Mouse (Mus musculus) heart, adult 11 months (tissue): Measurements from ENCODE around the gene Prnd.

ENCODE experiments used
- DNase-seq: peaks from one replicate; pipeline ENCODE4 v3.0.0; 2022

Prnd gene

DNA sequence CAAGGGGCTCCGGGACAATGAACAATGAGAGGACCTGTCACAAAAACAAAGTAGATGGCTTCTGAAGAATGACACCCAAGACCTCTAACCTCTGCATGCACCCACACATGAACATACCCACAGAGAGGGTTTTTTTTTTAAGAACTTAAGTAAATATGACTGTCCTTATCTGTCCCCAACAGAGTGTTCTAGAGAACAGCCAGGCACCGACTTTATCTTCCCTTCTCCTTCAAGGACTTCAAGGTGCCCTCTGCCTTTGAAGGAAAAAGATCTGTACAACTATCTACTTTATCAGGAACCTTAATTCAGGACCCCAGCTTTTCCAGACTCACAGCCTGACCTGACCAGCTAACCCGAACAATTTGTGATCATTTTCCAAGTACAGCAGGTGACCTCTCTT lies 10.2 kb upstream of the Prnd start:
- DNase-seq: no peak

DNA sequence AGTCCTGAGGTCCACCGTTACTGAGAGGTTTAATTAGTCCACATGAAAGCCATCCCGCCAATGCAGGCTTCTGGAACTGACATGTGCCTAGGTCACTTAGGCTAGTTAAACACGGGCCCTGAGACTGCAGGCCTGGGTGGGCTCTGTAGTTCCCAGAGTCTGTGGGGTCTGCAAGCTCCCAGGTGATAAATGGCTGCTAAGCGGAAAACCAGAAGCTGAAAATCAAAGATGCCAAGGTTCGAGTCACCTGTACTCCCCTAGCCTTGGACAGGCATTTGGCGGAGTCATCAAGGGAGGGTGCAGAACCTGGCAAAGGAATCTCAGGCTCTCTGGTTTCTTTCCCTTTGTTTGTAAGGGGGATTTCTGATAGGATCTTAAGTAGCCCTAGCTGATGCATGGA lies 9.2 kb upstream of the Prnd start:
- DNase-seq: peak; percentile 73

GRCm38 (mm10) chr2:131944370-131944769 lies 6.3 kb upstream of the Prnd start:
- no peak for DNase-seq

DNA sequence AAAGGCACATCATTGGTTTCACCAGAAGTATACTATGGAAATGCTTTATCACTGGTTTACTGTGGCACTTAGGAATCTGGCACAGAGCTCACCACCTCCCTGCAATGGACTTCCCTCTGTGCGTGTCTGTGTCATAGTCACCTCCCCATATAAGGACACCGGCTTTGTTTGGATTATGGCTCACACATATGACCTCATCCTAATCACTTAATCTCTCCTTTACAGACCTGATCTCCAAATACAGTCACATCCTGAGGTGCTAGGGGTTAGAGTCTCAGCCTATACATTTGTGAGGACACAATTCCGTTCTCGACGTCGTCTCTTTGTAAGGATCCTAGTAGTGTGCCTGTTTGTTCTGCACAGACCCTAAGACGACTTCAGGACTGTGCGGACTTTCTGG lies 5.4 kb upstream of the Prnd start:
- peak; percentile 53 for DNase-seq

GRCm38 (mm10) chr2:131945765-131946164 lies 4.9 kb upstream of the Prnd start:
- peak; percentile 42 for DNase-seq

DNA sequence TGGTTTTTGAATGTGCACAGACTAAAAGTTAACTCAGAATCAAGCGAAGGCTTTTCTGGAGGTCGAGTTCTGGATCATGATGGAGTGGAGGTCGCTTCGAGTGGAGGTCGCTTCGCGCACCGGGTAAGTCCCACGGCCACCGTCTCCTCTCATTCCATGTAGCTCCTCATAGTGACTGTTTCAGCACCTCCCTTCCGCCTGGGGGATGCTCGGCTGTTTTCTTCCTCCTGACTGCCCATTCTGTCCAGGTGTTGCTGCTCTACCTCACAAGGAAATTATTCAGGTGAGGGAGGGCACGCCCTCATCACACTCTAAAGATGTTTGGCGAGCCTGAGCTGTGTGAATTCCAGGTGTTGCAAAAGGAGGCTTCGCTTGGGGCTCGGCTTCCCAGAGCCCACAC lies 4.3 kb upstream of the Prnd start:
- DNase-seq: peak; percentile 81

- peak; percentile 72 for DNase-seq
Observed at GRCm38 (mm10) chr2:131948156-131948555, 2.5 kb upstream of the Prnd start.

DNA sequence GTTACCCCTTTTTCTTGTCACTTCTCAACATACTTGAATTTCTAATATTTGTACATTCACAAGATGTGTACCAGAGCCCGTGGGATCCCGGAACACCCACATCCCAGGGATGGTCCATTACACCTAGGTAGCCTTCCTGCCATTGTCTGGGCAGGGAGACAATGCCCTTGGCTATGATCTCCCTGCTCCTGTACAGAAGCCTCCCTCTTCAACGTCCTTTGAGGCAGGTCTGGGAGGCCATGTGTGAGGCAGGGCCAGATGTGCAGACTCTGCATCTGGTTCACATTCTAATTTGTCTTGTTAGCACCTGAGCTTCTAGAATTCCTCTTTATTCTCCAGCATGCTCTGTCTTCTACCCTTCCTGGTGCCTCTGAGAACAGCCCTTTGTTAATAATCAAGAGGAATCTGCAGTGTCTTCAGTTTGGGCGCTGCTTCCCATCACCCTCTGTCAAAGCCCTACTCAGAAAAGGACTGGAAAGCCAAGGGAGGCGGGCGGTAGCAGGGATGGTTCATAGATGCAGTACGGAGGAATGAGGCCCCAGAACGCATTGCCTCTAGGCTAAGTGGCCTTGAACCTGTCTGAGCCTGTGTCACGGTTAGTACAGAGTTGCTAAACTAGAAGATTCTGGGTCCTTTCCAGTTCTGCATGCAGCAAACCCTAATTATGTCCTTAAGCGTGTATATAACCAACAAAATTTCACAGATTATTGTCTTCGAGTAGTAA lies 1.6 kb upstream of the Prnd start:
- peak; percentile 71 for DNase-seq

DNA sequence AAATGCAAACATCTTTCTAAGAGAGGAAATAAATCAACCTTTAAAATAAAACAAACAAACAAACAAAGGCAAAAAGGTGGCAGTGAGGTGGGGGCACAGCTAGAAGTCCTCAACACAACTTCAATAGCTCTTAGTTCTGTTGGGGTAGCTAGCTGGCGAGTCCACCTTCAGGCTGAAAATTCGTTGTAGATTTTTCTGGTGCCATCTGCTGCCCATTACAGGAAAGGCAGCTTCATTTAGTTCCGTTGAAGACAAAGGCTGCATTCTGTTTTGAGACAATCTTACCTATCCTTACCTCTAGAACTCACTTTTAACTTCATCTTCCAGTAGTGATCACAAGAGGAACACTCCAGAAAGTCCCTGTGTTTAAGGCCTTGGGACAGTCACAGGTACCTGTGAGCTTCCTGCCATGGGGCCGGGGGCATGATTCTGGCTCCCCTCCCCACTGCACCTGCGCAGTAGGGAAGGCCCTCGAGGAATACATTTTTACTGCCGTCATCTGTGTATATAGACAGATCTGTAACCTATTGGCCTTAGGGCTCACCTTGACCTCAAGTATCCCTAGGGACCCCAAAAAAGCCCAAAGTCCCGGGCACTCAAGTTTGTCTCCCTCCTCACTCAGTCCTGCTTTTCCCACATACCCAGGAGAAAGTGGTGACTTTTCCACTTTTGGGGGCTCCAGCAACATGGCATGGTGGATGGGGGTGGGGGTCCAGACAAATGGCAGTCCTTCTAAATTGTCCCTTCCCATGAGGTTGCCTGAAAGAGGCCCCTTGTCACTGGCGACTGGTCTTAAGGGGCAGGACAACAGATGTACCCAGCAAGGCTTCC lies 679 bp upstream of the Prnd start:
- peak; percentile 88 for DNase-seq

DNA sequence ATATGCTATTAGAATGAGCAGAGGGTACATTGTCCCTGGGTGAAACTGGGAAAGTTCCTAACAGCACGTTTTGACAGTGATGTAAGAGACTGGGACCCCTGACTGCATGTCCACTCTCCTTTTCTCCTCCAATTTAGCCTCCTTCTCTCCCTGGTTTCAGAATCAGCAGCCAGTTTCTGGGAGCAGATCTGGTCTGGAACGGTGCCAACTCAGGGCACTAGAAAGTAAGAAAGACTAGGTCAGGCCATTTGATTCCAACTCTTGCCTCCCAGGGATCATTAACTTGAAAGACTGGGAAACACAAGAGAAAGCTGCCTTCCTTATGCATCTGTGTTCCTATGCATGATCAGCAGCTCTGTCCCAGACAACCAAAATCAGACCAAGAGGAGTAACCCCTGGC lies 1.8 kb downstream of the Prnd start:
- peak; percentile 73 for DNase-seq

GRCm38 (mm10) chr2:131952961-131953538 lies 2.4 kb downstream of the Prnd start:
- peak; percentile 90 for DNase-seq

DNA sequence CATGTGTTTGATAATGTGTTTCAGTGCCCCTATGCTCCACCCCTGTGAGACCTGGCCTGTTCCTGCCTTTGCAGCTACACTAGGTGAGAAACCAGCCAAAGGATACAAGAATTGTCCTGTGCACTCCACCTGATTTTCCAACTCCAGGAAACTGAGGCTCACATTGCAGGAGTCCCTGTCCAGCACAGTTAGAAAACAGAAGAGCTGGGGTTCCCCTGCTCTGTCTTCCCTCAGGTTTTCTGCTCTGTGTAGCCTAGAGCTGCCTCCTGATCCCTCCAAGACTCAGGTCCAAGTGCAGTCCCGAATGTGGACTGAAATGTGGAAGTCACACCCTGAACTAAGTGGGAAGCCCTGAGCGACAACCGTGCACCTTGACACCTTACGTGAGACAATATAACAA lies 3.0 kb downstream of the Prnd start:
- peak; percentile 77 for DNase-seq

DNA sequence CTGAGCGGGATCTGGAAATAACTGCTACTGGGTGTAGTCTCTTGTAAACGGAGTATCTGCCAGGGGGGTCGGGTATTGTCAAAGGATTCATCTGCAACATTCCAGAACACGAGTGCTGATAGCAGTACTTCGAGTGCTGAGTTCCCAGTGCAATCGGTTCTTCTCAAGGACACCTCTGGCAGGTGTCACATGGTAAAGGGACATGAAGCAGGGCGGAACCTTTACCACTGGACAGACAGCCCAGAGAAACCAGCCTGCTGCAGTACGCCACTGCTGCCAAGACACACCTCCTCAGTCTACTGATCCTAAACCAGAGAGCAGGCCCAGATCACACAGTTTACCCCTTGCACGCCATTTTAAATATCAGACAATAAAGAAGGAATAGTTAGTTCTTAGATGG lies 4.2 kb downstream of the Prnd start:
- DNase-seq: peak; percentile 97

DNA sequence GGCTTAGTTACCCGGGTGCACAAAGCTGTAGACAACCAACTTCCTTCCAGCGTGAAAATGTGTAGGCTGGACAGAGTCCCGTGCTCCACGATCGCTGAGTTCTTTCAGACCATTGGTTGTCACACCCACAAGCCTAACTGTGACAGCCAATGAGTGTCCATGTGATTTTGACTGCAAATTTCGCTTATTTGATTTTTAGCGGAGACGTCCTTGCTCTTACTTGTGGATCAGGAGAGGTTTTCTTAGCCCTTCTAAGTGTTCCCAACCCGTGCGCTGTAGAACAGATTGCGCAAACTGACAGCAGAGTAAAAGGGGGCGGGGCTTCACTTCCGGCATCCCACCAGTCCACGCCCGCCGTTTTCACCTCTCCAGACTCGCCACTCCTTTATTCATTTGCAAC lies 4.6 kb downstream of the Prnd start:
- peak; percentile 91 for DNase-seq

DNA sequence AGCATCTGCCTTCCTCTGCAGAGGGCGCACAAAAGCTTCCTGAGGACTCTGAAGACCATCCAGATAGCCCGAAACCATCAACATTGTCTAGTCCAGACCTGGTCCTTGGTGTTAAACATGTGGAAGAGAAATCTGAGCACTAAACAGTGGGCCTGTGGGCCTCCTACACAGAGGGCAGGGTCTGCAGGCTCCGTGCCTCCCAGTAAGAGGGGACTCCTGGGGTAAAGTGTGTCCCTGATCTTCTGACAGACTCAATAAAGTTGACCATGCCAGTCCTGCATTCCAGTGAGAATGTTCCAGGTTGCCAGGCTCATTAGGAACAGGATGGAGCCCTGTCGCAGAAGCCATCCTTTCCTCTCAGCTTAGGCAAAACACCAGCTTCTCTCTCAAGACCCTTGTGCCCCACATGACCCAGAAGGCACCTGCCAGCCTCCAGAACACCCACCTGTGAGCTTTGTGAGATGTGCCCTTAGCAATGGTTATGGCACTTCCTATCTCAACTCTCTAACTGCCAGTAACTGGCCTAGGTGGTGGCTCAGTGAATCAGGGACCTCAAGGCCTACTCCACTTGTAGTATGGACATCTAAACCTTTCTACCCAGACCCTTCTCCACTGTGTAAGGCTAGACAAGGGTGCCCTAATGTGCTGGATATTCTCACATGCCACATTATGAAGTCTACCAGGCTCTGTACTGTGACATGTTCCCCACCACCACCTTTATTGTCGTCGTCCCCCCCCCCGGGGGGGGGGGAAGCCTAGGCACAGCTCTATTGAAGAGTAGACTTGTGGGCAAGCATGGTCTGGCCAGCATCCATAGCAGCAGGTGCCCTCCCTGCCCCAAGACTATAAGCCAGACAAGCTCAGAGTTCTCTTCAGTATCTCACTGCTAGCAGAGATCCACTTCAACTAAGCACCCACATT lies 5.9 kb downstream of the Prnd start:
- peak; percentile 74 for DNase-seq

- DNase-seq: peak; percentile 97
Observed at GRCm38 (mm10) chr2:131957731-131958222, 7.1 kb downstream of the Prnd start.

- peak; percentile 83 for DNase-seq
Observed at GRCm38 (mm10) chr2:131961671-131962070, 11.0 kb downstream of the Prnd start.

- DNase-seq: peak; percentile 55
Observed at GRCm38 (mm10) chr2:131970597-131970996, 19.9 kb downstream of the Prnd start.

GRCm38 (mm10) chr2:131971098-131971497 lies 20.4 kb downstream of the Prnd start:
- no peak for DNase-seq

- peak; percentile 71 for DNase-seq
Observed at GRCm38 (mm10) chr2:131976663-131977062, 26.0 kb downstream of the Prnd start.

DNA sequence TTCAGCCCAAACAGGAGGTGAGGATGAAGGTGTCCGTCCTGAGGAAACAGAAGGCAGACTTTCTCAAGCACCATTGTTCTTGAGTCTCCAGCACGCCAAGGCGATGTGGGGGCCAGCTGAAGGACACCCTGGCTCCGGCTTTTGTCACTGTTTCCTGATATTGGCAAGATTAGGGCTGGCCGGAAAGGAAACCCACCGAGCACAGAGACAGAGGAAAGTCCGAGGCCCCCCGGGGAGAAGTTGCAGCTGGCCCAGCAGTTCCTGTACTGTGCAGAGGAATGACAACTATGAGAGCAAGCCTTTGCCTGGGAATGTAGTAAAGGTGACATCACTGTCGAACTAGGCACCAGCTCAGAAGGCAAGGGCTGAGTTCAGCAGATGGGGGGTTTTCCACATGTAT lies 30.2 kb downstream of the Prnd start:
- DNase-seq: peak; percentile 98

DNA sequence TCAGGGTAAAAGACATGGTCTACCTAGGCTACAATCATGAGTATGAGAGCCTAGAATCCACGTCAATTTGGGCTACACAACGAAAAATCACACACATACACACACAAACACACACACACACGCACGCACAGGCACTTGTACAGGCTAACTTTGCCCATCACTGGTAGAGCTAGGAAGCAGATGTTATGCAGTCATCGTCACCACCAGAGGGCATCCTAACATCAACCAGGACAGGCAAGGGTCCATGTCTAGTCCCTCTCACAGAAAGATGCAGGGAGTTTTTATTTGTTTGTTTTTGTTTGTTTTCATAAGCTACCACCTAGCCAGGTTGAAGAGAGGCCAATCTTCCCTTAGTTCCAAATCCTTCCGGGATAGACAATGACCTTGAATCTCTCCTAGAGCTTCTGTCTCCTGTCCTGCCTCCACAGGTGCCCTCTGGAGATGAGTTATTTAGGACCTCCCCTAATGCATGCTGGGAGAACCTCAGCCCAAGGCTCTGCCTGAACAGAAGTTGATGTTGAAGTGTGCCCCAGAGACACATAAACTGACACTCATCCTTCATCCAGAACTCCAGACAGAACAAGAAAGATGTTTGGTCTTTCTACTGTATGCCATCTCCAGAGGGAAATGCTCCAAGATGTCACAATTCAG lies 32.0 kb downstream of the Prnd start:
- DNase-seq: peak; percentile 90
